Mouse (Mus musculus) intestine, embryonic 15.5 days (tissue): ENCODE measurements around the gene Fbln2. TPM values are rescaled to one million over a fixed set of nuclear protein-coding genes. Genes with fewer than 3 reads are reported as not detected.

Experiments
- ATAC-seq: fragments of 200-750 bp; cut with Nextera tagmentation; 2 replicates; pipeline ENCODE4 v1.8.0; 2017; ENCODE audit warnings: moderate TSS enrichment, moderate library complexity
- H3K27ac ChIP-seq: fragments of 300-500 bp; sonication (generic); 2 replicates; pipeline ENCODE4 v1.5.1; 2015; ENCODE audit warnings: mild to moderate bottlenecking, inconsistent platforms
- H3K27me3 ChIP-seq: fragments of 300-500 bp; sonication (generic); replicated peaks from 2 replicates; pipeline ENCODE4 v1.6.1; 2015; ENCODE audit warnings: inconsistent platforms
- H3K36me3 ChIP-seq: fragments of 300-500 bp; sonication (generic); 2 replicates; pipeline ENCODE4 v1.6.1; 2015; ENCODE audit warnings: inconsistent platforms
- H3K4me1 ChIP-seq: fragments of 300-500 bp; sonication (generic); replicated peaks from 2 replicates; pipeline ENCODE4 v1.6.1; 2015; ENCODE audit warnings: inconsistent platforms
- H3K4me2 ChIP-seq: fragments of 300-500 bp; sonication (generic); replicated peaks from 2 replicates; pipeline ENCODE4 v1.6.1; 2015; ENCODE audit warnings: mild to moderate bottlenecking, inconsistent platforms
- H3K4me3 ChIP-seq: fragments of 300-500 bp; sonication (generic); replicated peaks from 2 replicates; pipeline ENCODE4 v1.5.1; 2015; ENCODE audit warnings: inconsistent platforms
- H3K9ac ChIP-seq: fragments of 300-500 bp; sonication (generic); 2 replicates; pipeline ENCODE4 v1.6.1; 2015; ENCODE audit warnings: inconsistent platforms
- H3K9me3 ChIP-seq: fragments of 300-500 bp; sonication (generic); 2 replicates; pipeline ENCODE4 v1.6.1; 2016; ENCODE audit warnings: inconsistent platforms
- WGBS: fragments of 180-500 bp; shearing (Covaris S2); methylation state at CpG from one replicate; pipeline ENCODE4 v1.1.7; 2015; 5-methylcytosine and 5-hydroxymethylcytosine counted together
- polyA plus RNA-seq: library from polyadenylated mRNA; unstranded; fragments of >200 nt; fragmentation: Nextera tagmentation; extraction: Ambion mirVana; gene quantifications from 2 replicates; pipeline ENCODE4 v1.2.1, GENCODE M21; 2015

Fbln2 gene
- polyA plus RNA-seq, 1 experiment from 2014 or later: 51.8 TPM

DNA sequence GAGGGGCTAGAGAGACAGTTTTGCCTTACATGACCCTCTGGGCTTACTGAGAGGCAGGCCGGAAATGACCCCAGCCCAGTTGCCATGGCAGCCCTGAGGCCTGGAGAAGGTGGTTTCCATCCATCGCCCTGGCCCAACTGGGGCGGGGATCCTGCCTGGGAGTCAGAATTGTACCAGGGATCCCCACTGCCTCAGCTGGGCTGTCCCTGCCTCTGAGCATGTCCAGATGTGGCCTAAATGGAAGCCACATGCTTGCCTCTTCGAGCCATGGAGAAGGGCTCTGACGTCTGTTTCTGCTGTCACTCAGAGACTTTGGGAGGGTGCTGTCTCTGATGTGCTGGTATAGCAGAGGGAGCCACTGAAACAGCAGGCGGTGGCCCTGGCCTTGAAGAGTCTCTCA is 24.2 kb downstream of the Fbln2 start:
- Histone ChIP-seq H3K4me2 (no peak overlapping the region), H3K4me3 (no peak overlapping the region), H3K36me3 (no peaks in the 10 kb centered on the region), H3K9me3 (no peaks in the 10 kb centered on the region), H3K27me3 (no peaks in the 10 kb centered on the region; the same call in 1 of the 2 replicates), H3K9ac (no peak overlapping the region), H3K27ac (no peak overlapping the region), H3K4me1 (peaks cover 4% of the 10 kb centered on the region; the same call in 1 of the 2 replicates)
- ATAC-seq: no peak
- WGBS: 38% methylated on average over 6 of the region's 6 CpGs

DNA sequence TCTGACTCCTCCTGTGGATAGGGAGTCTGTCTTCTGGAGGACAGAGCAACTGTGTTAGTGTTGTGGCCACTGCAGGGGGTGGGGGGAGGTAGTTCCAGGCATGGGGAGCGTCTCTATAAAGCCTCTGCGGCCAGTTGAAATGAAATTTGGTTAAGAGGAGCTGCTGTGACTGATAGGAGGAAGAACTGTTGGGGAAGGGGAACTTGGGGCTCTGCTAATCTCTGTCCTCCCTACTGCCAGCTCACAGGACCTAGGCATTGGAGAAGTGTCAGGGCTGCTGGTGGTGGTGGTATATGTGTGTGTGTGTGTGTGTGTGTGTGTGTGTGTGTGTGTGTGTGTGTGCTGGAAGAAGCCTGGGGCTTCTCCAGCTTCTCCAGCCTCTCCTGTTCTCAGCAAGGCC is 25.0 kb downstream of the Fbln2 start:
- Histone ChIP-seq H3K27me3 (no peaks in the 10 kb centered on the region; the same call in 1 of the 2 replicates), H3K36me3 (no peaks in the 10 kb centered on the region), H3K9me3 (no peaks in the 10 kb centered on the region), H3K4me1 (peaks cover 4% of the 10 kb centered on the region; the same call in 1 of the 2 replicates), H3K27ac (no peak overlapping the region), H3K4me2 (no peak overlapping the region), H3K9ac (no peak overlapping the region), H3K4me3 (no peak overlapping the region)
- ATAC-seq: no peak
- 46% methylated on average over 2 of the region's 2 CpGs for WGBS

GRCm38 (mm10) chr6:91240537-91240936 is 28.3 kb downstream of the Fbln2 start:
- Histone ChIP-seq H3K9me3 (no peaks in the 10 kb centered on the region), H3K4me2 (no peak overlapping the region), H3K9ac (no peak overlapping the region), H3K27ac (no peak overlapping the region), H3K27me3 (no peaks in the 10 kb centered on the region; the same call in 1 of the 2 replicates), H3K36me3 (no peaks in the 10 kb centered on the region), H3K4me3 (no peak overlapping the region), H3K4me1 (peaks cover 4% of the 10 kb centered on the region; the same call in 1 of the 2 replicates)
- WGBS: 50% methylated on average over 2 of the region's 2 CpGs
- no peak for ATAC-seq

- H3K36me3 ChIP-seq: no peaks in the 10 kb centered on the region
- no peaks in the 10 kb centered on the region for H3K9me3 ChIP-seq
- peaks cover 4% of the 10 kb centered on the region; the same call in 1 of the 2 replicates for H3K4me1 ChIP-seq
- no peak overlapping the region for H3K4me2 ChIP-seq
- no peak for ATAC-seq
- no peak overlapping the region for H3K9ac ChIP-seq
- H3K27me3 ChIP-seq: no peaks in the 10 kb centered on the region; the same call in 1 of the 2 replicates
- no peak overlapping the region for H3K4me3 ChIP-seq
- no peak overlapping the region for H3K27ac ChIP-seq
These were observed 28.7 kb downstream of the Fbln2 start for GRCm38 (mm10) chr6:91240964-91241363.

DNA sequence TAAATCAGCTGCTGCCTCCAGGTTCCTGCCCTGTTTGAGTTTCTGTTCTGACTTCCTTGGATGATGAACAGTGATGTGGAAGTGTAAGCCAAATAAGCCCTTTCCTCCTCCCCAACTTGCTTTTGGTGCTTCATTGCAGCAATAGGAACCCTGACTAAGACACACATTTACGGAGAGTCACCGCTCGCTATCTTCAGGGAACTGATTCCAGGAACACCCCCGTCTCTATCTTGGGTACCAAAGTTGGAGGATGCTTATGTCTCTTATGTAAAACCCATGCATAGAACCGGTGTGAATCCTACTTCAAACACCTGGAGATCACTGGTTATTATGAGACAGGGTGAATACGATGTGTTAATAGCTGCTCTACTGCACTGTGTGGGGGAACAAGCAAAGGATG is 31.1 kb downstream of the Fbln2 start:
- 81% methylated on average over 6 of the region's 6 CpGs for WGBS
- H3K27ac ChIP-seq: no peak overlapping the region
- no peak overlapping the region for H3K4me2 ChIP-seq
- H3K36me3 ChIP-seq: no peaks in the 10 kb centered on the region
- no peaks in the 10 kb centered on the region for H3K9me3 ChIP-seq
- no peak for ATAC-seq
- no peaks in the 10 kb centered on the region; the same call in 1 of the 2 replicates for H3K27me3 ChIP-seq
- no peak overlapping the region for H3K9ac ChIP-seq
- no peak overlapping the region for H3K4me3 ChIP-seq
- H3K4me1 ChIP-seq: no peaks in the 10 kb centered on the region

GRCm38 (mm10) chr6:91244331-91244730 is 32.1 kb downstream of the Fbln2 start:
- no peak overlapping the region for H3K27ac ChIP-seq
- H3K9ac ChIP-seq: no peak overlapping the region
- H3K27me3 ChIP-seq: no peaks in the 10 kb centered on the region; the same call in 1 of the 2 replicates
- no peak overlapping the region for H3K4me2 ChIP-seq
- H3K36me3 ChIP-seq: no peaks in the 10 kb centered on the region
- no peak for ATAC-seq
- no peaks in the 10 kb centered on the region for H3K4me1 ChIP-seq
- WGBS: 48% methylated on average over 8 of the region's 8 CpGs
- no peak overlapping the region for H3K4me3 ChIP-seq
- H3K9me3 ChIP-seq: no peaks in the 10 kb centered on the region

DNA sequence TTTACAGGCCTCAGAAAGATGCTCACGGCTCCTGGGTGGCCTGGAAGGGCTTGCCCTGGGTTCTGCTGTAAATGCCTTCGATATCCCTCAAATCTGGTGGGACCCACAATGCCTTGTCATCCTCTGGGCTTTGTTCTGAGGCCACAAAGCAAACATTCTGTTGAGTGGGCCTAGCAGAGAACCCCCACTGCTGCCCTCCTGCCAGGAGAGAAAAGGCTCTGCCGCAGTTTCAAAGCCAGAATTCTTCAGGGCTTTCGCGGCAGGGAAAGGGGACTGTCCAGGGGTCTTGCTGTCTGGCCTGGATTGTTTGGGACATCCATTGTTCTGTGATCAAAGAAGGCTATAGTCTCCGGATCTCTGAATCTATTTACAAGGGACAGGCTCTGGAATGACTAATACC is 33.1 kb downstream of the Fbln2 start:
- Histone ChIP-seq H3K4me2 (no peak overlapping the region), H3K4me3 (no peak overlapping the region), H3K36me3 (no peaks in the 10 kb centered on the region), H3K9me3 (no peaks in the 10 kb centered on the region), H3K27me3 (no peaks in the 10 kb centered on the region; the same call in 1 of the 2 replicates), H3K9ac (no peak overlapping the region), H3K4me1 (no peaks in the 10 kb centered on the region), H3K27ac (no peak overlapping the region)
- ATAC-seq: no peak
- WGBS: 35% methylated on average over 6 of the region's 6 CpGs

DNA sequence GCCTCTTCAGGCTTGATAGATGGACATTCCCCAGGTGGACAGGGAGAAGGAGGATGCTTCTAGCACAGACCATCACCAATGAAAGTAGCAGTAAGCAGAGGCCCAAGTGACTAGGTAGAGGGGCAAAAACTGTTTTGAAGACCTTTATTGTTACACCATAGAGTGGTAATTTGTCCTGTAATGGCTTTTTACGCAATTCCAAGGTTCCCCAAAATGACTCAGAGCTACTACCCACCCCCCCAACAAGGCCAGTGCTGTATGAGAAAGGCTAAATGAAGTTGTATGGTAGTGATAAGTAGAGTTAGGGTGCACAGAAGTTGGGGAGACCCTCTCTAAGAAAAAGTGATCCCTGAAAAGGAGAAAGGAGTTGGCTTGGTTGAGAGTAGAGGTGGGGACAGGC is 35.1 kb downstream of the Fbln2 start:
- Histone ChIP-seq H3K4me3 (no peak overlapping the region), H3K9me3 (no peaks in the 10 kb centered on the region), H3K4me2 (no peak overlapping the region), H3K36me3 (no peaks in the 10 kb centered on the region), H3K9ac (no peak overlapping the region), H3K4me1 (no peaks in the 10 kb centered on the region), H3K27me3 (no peaks in the 10 kb centered on the region; the same call in 1 of the 2 replicates), H3K27ac (no peak overlapping the region)
- 90% methylated on average over 1 of the region's 1 CpGs for WGBS
- ATAC-seq: no peak

GRCm38 (mm10) chr6:91248627-91249026 is 36.4 kb downstream of the Fbln2 start:
- no peak overlapping the region for H3K9ac ChIP-seq
- 47% methylated on average over 4 of the region's 4 CpGs for WGBS
- H3K36me3 ChIP-seq: no peaks in the 10 kb centered on the region
- no peak overlapping the region for H3K4me3 ChIP-seq
- H3K4me1 ChIP-seq: no peaks in the 10 kb centered on the region
- no peaks in the 10 kb centered on the region; the same call in 1 of the 2 replicates for H3K27me3 ChIP-seq
- H3K4me2 ChIP-seq: no peak overlapping the region
- H3K27ac ChIP-seq: no peak overlapping the region
- H3K9me3 ChIP-seq: no peaks in the 10 kb centered on the region
- no peak for ATAC-seq

DNA sequence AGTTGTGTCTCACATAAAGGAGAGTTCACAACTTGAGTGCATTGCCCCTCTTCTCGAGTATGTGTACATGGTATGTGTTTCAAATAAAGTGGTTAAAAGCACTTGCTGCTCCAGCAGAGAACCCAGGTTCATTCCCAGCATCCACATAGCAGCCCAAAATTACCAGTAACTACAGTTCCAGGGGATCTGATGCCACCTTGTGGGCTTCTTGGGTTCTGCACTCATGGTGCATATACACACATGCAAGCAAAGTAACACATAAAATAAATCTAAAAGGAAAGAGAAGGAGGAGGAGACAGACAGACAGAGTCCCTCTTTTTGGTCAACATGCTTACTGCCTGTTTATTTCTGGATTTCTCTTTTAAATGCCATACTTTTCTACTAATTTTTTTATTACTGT is 37.5 kb downstream of the Fbln2 start:
- no peaks in the 10 kb centered on the region for H3K4me1 ChIP-seq
- H3K27me3 ChIP-seq: no peaks in the 10 kb centered on the region
- H3K9ac ChIP-seq: no peak overlapping the region
- no peaks in the 10 kb centered on the region for H3K36me3 ChIP-seq
- H3K4me3 ChIP-seq: no peak overlapping the region
- no peak for ATAC-seq
- 79% methylated on average over 1 of the region's 1 CpGs for WGBS
- H3K9me3 ChIP-seq: no peaks in the 10 kb centered on the region
- H3K27ac ChIP-seq: no peak overlapping the region
- H3K4me2 ChIP-seq: no peak overlapping the region

DNA sequence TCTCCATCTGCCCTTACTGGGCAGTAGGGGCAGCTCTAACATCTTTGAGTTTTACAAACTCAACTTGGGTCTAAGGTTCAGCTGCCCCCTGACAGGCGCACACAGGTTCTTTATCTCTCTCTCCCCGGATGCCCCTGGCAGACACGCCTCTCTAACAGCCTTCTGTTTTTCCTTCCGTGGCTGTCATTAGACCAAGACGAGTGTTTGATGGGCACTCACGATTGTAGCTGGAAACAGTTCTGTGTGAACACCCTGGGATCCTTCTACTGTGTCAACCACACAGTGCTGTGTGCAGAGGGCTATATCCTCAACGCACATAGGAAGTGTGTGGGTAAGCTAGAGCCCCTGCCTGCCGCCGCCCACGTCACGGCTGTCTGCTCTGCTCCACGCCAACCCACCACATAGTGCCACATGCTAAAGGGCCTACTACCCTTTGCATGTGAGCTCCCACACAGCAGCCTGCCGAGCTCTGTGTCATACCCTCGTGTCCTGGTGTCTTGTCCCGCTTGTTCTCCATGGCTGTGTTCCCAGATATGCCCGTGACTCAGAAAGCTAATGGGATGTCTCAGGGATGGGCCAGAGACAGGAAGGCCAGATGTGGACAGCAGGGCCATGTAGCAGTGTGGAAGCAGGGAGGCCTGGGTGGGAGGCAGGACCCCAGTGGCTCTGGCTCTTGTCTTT is 47.3 kb downstream of the Fbln2 start:
- Histone ChIP-seq H3K27ac (no peak overlapping the region), H3K4me2 (no peak overlapping the region), H3K27me3 (no peaks in the 10 kb centered on the region), H3K4me3 (no peak overlapping the region), H3K9ac (no peak overlapping the region), H3K36me3 (no peaks in the 10 kb centered on the region), H3K9me3 (no peaks in the 10 kb centered on the region), H3K4me1 (peaks cover 11% of the 10 kb centered on the region)
- 54% methylated on average over 16 of the region's 16 CpGs for WGBS
- ATAC-seq: peak; percentile 25; the same call in 1 of the 2 replicates

DNA sequence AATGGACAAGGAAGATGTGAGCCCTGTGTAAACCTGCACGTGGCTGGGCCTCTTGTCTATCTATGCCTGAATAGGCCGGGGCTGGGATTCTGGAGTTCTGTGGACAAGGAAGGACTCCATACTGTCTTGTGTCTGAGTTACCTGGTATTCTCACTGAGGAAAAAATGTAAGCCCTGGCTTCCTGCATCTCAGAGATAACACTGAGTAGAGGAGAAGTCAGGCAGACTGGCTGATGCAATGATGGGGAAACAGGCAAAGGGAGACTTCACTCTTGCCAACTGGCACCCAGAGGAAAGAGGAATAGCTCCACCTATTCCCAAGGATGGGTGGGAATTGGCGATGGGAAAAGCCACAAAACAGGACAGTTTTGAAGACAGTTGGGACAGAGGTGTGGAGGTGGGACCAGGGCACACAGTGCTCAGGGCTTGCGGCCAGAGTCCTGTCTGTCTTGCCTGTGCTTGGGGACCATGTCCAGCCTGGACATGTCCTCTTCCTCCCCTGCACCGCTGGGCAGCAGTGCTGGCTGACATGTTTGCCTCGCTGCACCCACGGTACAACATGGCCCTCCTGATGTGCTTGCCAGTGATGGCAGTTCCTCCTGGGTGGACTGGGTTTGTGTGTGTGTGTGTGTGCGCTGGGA is 48.2 kb downstream of the Fbln2 start:
- H3K4me3 ChIP-seq: no peak overlapping the region
- H3K9me3 ChIP-seq: no peaks in the 10 kb centered on the region
- H3K4me2 ChIP-seq: no peak overlapping the region
- no peaks in the 10 kb centered on the region for H3K36me3 ChIP-seq
- ATAC-seq: no peak
- H3K9ac ChIP-seq: no peak overlapping the region
- H3K4me1 ChIP-seq: peaks cover 11% of the 10 kb centered on the region
- H3K27ac ChIP-seq: no peak overlapping the region
- 78% methylated on average over 8 of the region's 8 CpGs for WGBS
- H3K27me3 ChIP-seq: no peaks in the 10 kb centered on the region

GRCm38 (mm10) chr6:91260987-91261367 is 48.7 kb downstream of the Fbln2 start:
- H3K4me2 ChIP-seq: no peak overlapping the region
- no peaks in the 10 kb centered on the region for H3K36me3 ChIP-seq
- no peak overlapping the region for H3K4me3 ChIP-seq
- no peak overlapping the region for H3K9ac ChIP-seq
- WGBS: 32% methylated on average over 3 of the region's 3 CpGs
- H3K9me3 ChIP-seq: no peaks in the 10 kb centered on the region
- H3K27ac ChIP-seq: no peak overlapping the region
- H3K27me3 ChIP-seq: no peaks in the 10 kb centered on the region
- peaks cover 11% of the 10 kb centered on the region for H3K4me1 ChIP-seq
- no peak for ATAC-seq
